Mouse (Mus musculus): ENCODE measurements around the gene Pecam1. TPM values are rescaled to one million over a fixed set of nuclear protein-coding genes. Genes with fewer than 3 reads are reported as not detected.

Pecam1 gene
- total and polyA plus RNA-seq, 2 experiments from 2014 or later = 9.8 to 17.5 TPM

DNA sequence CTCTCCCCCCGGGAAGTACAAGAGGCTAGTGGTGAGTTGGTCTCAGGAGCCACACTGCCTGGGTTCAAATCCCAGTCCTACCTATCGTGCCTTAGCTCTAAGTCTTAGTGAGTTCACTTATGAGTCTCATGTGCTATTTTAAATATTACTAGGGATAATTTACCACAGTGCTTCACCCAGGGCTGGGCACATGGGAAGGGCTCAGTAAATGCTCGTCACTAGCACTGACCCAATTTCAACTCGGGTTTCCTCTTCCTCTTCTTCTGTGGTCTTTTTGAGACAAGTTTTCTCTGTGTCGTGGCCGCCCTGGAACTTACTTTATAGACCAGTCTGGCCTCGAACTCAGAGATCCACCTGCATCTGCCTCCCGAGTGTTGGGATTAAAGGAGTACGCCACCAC, 63.1 kb downstream of the Pecam1 start:
- WGBS = 93% methylated on average over 9 of the region's 9 CpGs
- Histone ChIP-seq H3K4me2 (ENCODE audit: low read depth, low read length, poor library complexity, severe bottlenecking) (no peak overlapping the region), H3K36me3 (ENCODE audit: insufficient read depth, low read length) (no peaks in the 10 kb centered on the region), H3K9me3 (ENCODE audit: low read length) (no peaks in the 10 kb centered on the region), H3K27ac (ENCODE audit: low read depth, low read length) (no peak overlapping the region), H3K9ac (replicated peaks; ENCODE audit: low read length, poor library complexity, severe bottlenecking) (no peak overlapping the region), H3K4me1 (ENCODE audit: insufficient read depth, low read length) (no peaks in the 10 kb centered on the region), H3K4me3 (ENCODE audit: low read depth, low read length) (no peak overlapping the region), H3K27me3 (ENCODE audit: insufficient read depth, low read length) (no peaks in the 10 kb centered on the region)
- no peak for TF ChIP-seq CTCF (IDR thresholded peaks at IDR 0.05)
- ATAC-seq (ENCODE audit: low FRiP score) = no peak
- DNase-seq (ENCODE audit: low spot score) = no peak

DNA sequence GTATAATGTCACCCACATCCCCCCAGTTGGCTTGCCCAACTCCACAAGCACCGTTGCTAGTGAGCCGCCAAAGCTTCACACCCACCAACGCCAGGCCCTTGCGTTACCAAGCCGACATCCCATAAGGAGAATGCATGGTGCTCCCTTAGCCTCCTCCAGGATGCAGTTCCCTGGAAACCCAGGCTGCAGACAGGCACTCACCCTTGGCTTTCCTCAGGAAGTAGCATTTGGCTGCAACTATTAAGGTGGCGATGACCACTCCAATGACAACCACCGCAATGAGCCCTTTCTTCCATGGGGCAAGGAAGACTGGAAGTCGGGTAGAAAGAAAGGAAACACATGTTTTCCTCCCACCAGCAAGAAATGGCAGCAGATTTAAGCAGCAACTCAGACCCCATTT, 66.4 kb downstream of the Pecam1 start:
- WGBS = 90% methylated on average over 8 of the region's 8 CpGs
- Histone ChIP-seq H3K36me3 (ENCODE audit: insufficient read depth, low read length) (no peaks in the 10 kb centered on the region), H3K4me2 (ENCODE audit: low read depth, low read length, poor library complexity, severe bottlenecking) (no peak overlapping the region), H3K4me1 (ENCODE audit: insufficient read depth, low read length) (no peaks in the 10 kb centered on the region), H3K9ac (replicated peaks; ENCODE audit: low read length, poor library complexity, severe bottlenecking) (no peak overlapping the region), H3K9me3 (ENCODE audit: low read length) (no peaks in the 10 kb centered on the region), H3K27ac (ENCODE audit: low read depth, low read length) (no peak overlapping the region), H3K4me3 (ENCODE audit: low read depth, low read length) (no peak overlapping the region), H3K27me3 (ENCODE audit: insufficient read depth, low read length) (no peaks in the 10 kb centered on the region)
- no peak for ATAC-seq (ENCODE audit: low FRiP score)
- no peak for DNase-seq (ENCODE audit: low spot score)
- TF ChIP-seq CTCF (IDR thresholded peaks at IDR 0.05) = no peak

DNA sequence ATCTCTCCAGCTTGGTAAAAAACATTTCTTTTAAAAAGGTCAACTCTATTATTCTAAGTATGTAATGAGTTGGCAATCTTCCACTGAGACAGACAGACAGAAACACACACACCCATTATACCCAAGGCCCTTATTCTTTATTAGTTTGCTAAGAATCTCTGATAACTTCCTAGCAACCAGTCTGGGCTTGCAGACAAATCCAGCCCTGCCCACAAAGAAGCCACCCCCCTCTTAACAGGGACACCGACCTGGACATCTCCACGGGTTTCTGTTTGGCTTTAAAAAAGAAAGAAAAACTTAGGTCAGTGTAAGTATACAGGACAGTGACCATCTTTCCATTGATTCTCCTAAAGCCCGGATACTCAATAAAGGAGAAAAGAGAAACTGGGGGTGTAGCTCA, 67.1 kb downstream of the Pecam1 start:
- ATAC-seq (ENCODE audit: low FRiP score) (no peak), DNase-seq (ENCODE audit: low spot score) (no peak)
- 68% methylated on average over 3 of the region's 3 CpGs for WGBS
- H3K9ac ChIP-seq (replicated peaks; ENCODE audit: low read length, poor library complexity, severe bottlenecking) = no peak overlapping the region
- H3K27me3 ChIP-seq (ENCODE audit: insufficient read depth, low read length) = no peaks in the 10 kb centered on the region
- H3K4me2 ChIP-seq (ENCODE audit: low read depth, low read length, poor library complexity, severe bottlenecking) = no peak overlapping the region
- no peaks in the 10 kb centered on the region for H3K36me3 ChIP-seq (ENCODE audit: insufficient read depth, low read length)
- TF ChIP-seq CTCF (IDR thresholded peaks at IDR 0.05) = no peak
- H3K4me1 ChIP-seq (ENCODE audit: insufficient read depth, low read length) = no peaks in the 10 kb centered on the region
- H3K9me3 ChIP-seq (ENCODE audit: low read length) = no peaks in the 10 kb centered on the region
- no peak overlapping the region for H3K4me3 ChIP-seq (ENCODE audit: low read depth, low read length)
- H3K27ac ChIP-seq (ENCODE audit: low read depth, low read length) = no peak overlapping the region

DNA sequence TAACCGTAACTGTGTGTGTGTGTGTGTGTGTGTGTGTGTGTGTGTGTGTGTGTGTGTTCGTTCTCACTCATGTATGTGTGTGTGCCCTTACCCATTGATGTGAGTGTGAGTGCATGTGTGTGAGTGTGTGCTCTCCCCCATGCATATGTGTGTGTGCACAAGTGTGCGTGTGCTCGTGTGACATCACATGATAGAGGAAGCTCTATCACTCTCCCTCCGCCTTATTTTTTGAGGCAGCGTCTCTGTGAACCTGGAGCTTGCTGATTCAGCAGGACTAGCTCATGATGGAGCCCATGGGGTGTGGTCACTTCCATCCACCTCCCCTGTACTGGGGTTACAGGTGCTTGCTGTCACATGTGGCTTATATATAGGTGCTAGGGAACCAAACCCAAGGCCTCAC, 69.3 kb downstream of the Pecam1 start:
- WGBS = 92% methylated on average over 6 of the region's 6 CpGs
- ATAC-seq (ENCODE audit: low FRiP score) (no peak), DNase-seq (ENCODE audit: low spot score) (no peak)
- H3K36me3 ChIP-seq (ENCODE audit: insufficient read depth, low read length) = no peaks in the 10 kb centered on the region
- no peaks in the 10 kb centered on the region for H3K9me3 ChIP-seq (ENCODE audit: low read length)
- H3K4me2 ChIP-seq (ENCODE audit: low read depth, low read length, poor library complexity, severe bottlenecking) = no peak overlapping the region
- H3K4me3 ChIP-seq (ENCODE audit: low read depth, low read length) = no peak overlapping the region
- TF ChIP-seq CTCF (IDR thresholded peaks at IDR 0.05) = no peak
- H3K27me3 ChIP-seq (ENCODE audit: insufficient read depth, low read length) = no peaks in the 10 kb centered on the region
- H3K9ac ChIP-seq (replicated peaks; ENCODE audit: low read length, poor library complexity, severe bottlenecking) = no peak overlapping the region
- no peak overlapping the region for H3K27ac ChIP-seq (ENCODE audit: low read depth, low read length)
- H3K4me1 ChIP-seq (ENCODE audit: insufficient read depth, low read length) = no peaks in the 10 kb centered on the region

DNA sequence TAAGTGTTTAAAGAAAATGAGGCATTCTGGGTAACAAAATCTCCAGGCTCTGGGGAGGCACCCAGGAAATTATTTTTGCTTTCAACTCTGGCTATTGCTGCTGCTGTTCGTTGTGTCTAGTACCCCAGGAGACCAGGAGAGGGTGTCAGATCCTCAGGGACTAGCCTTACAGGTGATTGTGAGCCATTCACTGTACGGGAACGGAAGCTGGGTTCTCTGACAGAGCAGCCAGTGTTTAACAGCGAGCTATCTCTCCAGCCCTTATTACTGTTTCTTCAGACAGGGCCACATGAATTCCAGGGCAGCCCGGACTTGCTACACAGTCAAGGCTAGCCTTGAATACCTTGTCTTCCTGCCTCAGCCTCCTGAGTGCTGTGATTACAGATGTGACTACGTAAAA, 70.6 kb downstream of the Pecam1 start:
- Histone ChIP-seq H3K4me1 (ENCODE audit: insufficient read depth, low read length) (0 out of 2 replicates have a peak, but pooled peaks cover 2% of the 10 kb centered on the region), H3K27ac (ENCODE audit: low read depth, low read length) (no peak overlapping the region), H3K9me3 (ENCODE audit: low read length) (no peaks in the 10 kb centered on the region), H3K36me3 (ENCODE audit: insufficient read depth, low read length) (no peaks in the 10 kb centered on the region), H3K4me3 (ENCODE audit: low read depth, low read length) (no peak overlapping the region), H3K9ac (replicated peaks; ENCODE audit: low read length, poor library complexity, severe bottlenecking) (no peak overlapping the region), H3K4me2 (ENCODE audit: low read depth, low read length, poor library complexity, severe bottlenecking) (no peak overlapping the region), H3K27me3 (ENCODE audit: insufficient read depth, low read length) (no peaks in the 10 kb centered on the region)
- WGBS = 49% methylated on average over 6 of the region's 6 CpGs
- TF ChIP-seq CTCF (IDR thresholded peaks at IDR 0.05) = peak; percentile 55
- no peak for ATAC-seq (ENCODE audit: low FRiP score)
- peak; percentile 32 for DNase-seq (ENCODE audit: low spot score)

DNA sequence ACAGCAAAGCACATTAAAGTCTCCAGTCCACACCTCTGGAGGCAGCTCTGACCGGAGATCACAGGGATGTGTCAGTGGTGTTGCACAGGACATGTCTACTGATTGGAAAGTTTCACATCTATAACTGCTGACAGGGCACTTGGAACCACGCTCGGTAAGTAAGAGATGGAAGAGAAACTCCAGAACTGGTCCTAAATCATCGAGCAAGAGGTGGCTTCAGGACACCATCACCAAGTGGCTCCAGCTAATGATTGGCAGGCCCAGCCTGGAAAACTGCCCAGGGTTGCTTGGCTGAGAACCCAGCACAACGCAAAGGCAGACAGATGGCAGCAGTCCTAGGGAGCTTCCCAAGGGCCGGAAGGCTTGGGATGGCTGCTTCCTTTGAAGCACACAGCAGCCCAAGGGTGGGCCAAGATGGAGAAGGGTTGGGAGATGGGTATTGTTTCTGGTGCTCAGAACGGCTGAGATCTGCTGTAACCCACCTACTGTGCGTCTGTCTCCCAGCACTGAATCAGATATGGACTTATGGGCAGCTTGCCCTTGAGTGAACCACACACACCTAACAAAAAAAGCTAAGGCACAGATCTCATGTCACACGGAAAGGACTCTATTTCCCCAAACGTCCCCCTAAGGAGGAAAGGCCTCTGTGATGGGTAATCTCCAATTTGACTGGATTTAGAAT, 72.4 kb downstream of the Pecam1 start:
- WGBS = 70% methylated on average over 10 of the region's 10 CpGs
- DNase-seq (ENCODE audit: low spot score) (peak; percentile 84), ATAC-seq (ENCODE audit: low FRiP score) (no peak)
- 0 out of 2 replicates have a peak, but pooled peaks cover 9% of the 10 kb centered on the region for H3K4me1 ChIP-seq (ENCODE audit: insufficient read depth, low read length)
- H3K27ac ChIP-seq (ENCODE audit: low read depth, low read length) = no peak overlapping the region
- H3K4me3 ChIP-seq (ENCODE audit: low read depth, low read length) = no peak overlapping the region
- H3K4me2 ChIP-seq (ENCODE audit: low read depth, low read length, poor library complexity, severe bottlenecking) = no peak overlapping the region
- TF ChIP-seq CTCF (IDR thresholded peaks at IDR 0.05) = no peak
- H3K36me3 ChIP-seq (ENCODE audit: insufficient read depth, low read length) = no peaks in the 10 kb centered on the region
- no peaks in the 10 kb centered on the region for H3K27me3 ChIP-seq (ENCODE audit: insufficient read depth, low read length)
- H3K9ac ChIP-seq (replicated peaks; ENCODE audit: low read length, poor library complexity, severe bottlenecking) = no peak overlapping the region
- H3K9me3 ChIP-seq (ENCODE audit: low read length) = no peaks in the 10 kb centered on the region

Measured in midbrain, postnatal 0 days (tissue).